Mouse (Mus musculus) urinary bladder, postnatal 10 days (tissue): ENCODE measurements around the gene Tnnc1.

ENCODE experiments used
- DNase-seq: peaks from one replicate; pipeline ENCODE4 v3.0.0; 2022; ENCODE audit warnings: low spot score

The Tnnc1 gene

DNA sequence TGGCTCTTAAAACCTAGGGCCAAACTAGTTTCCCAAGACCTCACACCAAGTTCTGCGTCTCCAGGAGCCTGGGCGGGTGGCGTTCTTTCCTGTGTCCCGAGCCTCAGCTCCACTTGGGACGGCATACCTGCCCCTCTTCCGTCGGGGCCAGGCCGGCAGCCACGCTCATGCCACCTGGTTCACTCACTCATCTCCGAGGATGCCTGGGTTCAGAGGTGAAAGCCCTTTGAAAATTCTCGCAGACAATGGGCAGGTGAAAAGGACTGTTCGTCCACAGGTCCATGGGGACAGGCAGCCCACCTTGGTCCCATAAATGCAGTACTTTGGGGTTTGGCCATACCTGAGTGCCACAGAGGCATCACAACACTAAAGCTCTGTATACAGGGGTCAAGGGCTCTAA, 23.9 kb upstream of the Tnnc1 start:
- no peak for DNase-seq

DNA sequence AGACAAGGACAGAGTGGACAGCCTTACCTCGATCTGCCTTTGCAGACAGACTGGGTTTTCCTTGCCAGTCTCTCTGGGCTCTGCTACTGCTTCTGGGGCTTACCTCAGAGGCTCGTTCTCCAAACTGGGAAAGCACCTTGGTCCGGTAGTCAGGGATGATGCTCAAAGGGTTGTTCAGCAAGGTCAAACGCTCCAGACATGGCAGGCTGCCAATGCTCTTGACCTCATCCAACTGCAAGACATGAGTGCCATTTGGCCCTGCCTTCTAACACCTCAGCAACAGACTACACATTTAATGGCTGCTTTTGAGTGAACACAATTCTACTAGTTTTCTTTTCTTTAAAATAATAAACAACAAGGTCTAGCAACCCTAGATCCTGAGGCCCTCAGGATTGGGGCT, 21.5 kb upstream of the Tnnc1 start:
- DNase-seq, result no peak

DNA sequence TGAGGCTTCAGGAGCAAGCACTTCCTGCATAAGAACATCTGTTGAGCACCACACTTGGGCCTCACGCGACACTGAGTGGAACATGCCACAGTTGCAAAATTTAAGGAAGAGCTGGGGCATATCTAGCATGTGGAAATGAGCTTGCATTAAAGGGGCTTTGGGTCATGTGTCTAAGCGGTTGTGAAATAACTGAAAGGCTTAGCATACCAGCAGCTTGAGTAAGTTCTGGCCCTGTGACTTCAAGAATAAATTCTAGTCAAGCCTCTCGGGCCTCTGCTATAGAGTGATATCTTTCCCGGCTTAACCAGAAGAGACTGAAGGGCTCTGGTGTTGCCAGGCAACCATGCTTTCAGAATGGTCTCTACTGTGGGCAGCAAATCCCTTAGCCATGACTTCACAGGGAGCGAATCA, 19.3 kb upstream of the Tnnc1 start:
- no peak for DNase-seq

DNA sequence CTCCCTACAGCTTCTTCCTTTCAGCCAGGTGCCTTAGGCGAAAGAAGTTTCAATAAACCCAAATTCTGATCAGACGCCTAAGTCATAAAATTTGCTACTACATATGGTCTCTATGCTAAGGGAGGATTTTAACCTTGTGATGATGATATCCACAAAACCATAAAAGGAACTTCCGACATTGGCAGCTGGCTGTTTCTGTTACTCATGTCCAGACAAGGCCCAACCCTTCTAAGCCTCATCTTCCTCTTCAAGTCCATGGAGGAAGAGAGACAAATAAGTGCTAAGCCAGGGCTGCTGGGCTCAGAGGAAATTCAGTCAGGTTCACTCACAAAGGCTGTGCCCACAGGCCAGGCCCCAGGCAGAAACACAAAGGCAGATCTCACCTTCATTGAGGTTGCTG, 18.8 kb upstream of the Tnnc1 start:
- DNase-seq, result no peak

DNA sequence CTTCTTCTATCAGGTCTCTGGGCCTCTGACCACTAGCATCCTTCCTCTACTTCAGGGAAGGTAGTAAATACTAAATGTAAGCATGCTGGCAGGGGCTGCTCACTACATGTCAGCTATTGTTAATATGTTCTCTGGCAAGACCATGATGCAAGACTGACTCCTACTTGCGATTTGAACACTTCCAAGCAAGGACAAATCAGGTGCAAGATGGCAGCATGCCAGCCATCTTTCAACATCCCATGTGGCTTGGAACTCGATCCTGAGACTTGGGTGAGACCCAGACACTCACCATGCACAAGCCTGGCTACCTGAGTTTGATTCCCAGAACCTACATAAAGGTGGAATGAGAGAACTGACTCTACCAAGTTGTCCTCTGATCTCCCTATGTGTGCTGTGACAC, 16.2 kb upstream of the Tnnc1 start:
- DNase-seq, result no peak

DNA sequence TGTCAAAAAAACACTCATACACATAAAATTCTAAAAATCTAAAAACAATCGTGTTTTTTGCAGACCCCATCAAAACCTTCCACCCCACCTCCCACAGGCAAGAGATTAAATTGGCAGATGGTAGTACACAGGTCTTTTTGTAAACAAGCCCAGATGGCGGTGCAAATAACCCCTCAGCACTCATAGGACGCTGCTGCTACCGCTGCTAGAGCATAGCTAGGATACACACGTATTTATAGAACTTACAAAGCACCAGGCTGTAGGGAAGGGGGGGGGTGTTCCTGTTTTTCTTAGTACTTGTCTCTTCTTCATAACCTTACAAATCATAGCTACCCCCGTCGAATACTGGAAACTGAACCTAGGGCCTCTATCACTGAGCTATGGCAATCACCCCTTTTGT, 14.3 kb upstream of the Tnnc1 start:
- DNase-seq, result no peak

DNA sequence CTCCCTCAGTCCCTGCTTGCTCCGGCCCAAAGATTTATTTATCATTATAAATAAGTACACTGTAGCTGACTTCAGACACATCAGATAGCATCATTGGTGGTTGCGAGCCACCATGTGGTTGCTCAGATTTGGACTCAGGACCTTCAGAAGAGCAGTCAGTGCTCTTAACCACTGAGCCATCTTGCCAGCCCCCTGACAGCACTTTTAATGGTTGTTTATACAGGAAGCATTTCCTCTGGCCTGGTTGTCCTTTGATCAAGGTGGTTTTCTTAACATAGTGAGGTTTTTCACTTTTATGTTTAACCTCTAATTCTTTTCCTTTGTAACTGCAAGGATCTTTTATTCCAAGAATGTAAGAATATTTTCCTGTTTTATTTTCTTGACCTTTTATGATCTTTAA, 13.7 kb upstream of the Tnnc1 start:
- DNase-seq, result no peak

DNA sequence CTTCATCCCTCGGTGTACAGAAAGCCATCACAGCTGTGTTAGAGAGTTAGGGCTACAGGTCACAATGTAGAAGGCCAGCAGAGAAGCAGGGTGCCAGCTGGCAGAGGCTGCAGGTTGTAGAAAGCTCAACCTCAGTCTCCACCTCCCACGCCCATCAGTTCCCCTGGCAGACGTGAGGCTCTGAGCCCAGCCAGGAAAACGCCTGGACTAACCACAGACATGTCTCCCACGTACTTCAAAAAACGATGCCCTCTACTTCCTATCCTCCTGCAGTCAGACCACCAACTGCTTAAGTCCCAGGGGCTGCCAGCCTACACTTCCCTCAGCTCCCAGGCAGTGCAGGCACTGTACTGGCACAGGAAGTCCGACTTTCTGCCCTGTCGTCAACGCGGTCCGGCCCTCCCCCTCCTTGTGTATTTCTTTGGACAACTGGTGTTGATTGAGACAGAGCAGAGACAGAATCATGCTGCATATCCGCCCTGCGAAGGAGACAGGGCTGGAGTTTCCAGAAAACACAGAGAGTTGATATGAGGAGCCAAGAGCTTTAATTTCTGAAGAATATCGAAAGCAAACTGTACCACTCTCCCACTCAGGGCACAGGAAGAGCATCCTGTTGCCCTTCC, 13.1 kb upstream of the Tnnc1 start:
- DNase-seq, result no peak

DNA sequence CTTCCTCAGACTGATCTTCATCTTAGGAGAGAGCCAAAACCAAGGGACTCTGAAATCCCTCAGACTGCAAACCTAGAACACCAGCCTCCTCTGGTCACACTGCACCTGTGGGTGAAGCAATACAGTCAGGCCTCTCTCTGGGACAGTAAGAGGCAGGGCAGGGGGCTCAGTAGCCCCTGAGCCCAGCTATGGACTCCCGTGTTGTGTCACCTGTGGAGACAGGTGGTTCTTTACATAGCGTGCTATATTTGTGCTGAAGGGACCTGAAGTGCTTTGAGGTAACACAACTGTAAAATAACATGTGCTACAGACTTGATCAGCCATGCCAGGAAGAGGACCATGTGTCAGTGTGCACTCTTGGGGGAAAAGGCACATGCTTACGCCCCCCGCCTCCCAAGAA, 12.6 kb upstream of the Tnnc1 start:
- no peak for DNase-seq

DNA sequence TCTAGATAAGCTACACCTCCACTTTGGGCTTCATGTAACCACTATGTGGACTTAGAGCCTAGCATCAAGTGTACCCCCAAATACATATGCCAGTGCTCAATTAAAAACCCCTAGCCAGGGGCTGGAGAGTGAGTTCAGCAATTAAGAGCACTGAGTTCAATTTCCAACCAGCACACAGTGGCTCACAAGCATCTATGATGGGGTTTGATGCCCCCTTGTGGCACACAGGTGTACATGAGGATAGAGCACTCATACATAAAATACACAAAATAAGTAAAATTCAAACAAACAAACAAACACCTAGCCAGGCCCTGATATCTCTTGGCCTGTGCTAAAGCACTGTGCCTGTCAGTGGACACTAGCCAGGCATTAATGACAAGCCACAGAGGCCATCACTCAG, 12.1 kb upstream of the Tnnc1 start:
- DNase-seq, result no peak

DNA sequence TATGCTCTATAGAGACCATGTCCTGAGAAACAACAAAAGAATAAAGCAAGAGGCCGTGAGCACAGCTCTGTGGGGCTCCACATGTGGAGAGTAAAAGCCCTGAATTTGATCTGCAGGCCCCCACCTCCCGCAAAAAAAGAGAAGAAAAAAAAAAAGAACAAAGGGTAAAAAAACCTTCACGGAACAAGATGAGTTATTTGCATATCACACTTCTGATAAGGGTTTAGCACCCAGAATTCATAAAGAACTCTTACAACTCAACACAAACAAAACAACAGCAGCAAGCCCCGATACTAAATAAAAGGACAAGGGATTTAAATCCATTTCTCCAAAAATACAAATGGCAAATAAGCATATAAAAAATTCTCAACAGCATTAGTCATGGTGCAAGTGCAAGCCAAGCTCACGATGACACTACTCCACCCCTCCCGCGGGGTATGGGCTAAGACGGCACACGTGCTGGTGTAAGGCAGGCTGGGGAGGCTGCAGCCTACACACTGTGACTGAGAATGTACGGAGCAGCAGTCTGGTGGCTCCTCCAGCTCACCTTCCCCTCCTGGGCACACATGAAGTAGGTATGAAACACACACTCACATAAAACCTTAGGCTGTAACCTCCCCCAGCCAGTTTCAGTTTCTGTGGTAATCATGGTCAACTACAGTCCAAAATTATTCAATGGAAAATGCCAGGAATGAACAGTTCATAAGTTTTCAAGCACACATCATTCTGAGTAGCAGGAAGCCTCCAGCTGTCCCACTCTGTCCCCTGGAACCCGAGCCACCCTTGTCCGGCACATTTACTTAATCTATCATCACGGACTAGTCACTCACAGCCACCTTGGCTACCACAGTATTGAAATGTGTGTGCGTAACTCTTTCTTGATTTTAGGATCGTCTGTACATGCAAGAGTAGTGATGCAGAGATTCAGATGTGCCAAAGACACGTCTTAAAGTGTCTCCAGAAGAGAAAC, 10.3 kb upstream of the Tnnc1 start:
- no peak for DNase-seq

DNA sequence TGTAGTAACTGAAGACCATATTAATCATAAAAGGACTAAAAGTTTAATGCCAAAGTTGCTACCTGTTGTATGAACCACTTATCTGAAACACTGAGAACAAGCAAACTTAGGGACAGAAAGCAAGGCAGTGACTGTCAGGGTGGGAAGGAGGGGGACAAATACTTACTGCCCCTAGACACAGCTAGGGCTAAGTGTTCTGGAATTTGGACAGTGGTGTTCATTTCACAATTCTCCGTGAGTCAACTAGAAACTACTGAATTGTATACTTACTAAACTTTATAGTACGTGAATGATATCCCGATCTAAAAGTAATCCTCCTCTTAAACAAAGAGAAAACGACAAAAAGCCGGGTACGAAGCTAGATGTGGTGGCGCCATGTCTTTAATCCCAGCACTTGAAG, 8.5 kb upstream of the Tnnc1 start:
- no peak for DNase-seq

DNA sequence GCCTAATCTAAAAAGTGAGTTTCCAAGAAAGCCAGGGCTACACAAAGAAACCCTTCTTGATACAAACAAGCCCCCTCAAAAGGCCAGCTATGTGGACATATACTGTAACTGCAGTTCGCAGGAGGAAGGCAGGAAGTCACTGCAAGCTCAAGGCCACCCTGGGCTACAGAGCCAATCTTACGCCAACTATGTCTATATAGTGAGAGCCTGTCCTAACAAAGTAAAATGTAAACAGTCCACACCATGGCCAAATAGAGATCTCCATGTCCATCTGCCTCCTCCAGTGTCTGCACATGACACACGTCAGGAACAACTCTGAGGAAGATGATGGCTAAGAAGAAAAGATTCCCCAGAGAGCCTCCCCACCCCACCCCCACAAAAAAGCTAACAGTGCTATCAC, 8.1 kb upstream of the Tnnc1 start:
- DNase-seq, result no peak

DNA sequence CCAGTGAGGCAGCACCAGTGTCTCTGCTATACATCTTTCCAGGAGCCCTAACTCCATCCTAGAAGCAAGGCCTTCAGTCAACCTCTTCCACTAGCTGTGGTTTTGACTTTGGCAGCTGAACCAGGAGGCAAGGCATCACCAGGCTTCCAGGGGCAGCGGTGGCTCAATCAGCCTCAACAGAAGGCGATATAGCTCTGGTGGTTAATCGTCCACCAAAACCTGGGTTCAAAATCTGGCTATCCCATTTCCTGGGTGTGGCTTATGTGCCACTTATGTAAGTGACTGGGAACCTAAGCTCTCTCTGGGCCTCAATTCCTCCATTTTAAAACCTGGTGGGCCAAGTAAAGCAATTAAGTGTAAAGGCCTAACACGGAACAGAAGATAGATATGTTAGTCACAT, 3.3 kb upstream of the Tnnc1 start:
- no peak for DNase-seq

DNA sequence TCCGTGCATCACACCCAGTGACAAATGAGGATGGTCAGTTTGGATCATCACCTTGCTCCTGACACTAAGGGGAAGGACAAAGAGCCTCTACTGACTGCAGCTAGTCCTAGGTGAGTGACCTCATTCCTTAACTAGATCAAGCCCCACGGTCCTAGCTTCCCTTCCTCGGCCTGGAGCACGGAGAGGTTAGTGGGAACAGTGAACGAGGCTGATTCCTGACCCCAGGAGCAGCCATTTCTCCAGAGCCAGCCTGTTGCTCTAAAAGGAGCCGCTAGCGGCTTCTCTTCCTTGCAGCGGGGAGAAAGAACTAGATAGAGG, 2.9 kb upstream of the Tnnc1 start:
- DNase-seq, result no peak

DNA sequence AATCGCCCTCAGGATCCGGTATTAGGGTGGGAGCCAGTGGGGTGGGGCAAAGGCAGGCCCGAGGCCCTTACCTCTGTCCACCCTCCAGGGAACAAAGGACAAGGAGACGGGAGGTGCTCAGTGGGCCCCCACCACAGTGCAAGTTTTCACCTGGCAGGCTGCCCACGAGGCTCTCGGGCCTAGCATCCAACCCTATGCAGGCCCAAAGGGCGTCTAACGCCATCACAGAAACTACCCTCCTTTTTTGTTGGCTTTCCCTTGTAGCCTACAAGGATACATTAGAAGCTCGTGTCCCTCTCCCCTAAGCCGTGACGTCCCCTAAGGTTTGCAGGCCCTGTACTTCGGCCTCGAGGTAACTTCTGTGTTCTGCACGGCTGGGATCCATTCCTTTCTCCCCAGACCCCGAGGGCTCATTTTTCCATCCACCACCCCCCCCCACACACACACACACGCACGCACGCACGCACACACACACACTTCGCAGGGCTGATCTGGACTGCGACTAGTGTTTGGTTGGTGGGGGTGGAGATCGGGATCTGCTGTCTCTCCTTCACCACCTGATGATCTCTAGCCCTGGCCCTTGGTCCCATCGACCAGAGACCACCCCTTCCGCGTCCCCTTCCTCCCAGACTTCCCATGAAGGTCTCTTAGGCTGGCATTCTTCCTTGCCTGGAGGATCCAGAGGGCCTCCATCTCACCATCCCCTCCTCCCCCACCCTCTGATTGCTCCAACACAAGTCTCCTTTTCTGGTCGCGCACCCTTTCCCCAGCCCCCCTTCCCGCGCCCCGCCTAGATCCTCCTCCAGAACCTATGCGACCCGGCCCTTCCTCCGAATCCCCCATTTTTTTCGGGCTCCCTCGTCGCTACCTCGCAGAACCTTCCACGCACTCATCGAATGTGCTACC, 2.3 kb upstream of the Tnnc1 start:
- no peak for DNase-seq

DNA sequence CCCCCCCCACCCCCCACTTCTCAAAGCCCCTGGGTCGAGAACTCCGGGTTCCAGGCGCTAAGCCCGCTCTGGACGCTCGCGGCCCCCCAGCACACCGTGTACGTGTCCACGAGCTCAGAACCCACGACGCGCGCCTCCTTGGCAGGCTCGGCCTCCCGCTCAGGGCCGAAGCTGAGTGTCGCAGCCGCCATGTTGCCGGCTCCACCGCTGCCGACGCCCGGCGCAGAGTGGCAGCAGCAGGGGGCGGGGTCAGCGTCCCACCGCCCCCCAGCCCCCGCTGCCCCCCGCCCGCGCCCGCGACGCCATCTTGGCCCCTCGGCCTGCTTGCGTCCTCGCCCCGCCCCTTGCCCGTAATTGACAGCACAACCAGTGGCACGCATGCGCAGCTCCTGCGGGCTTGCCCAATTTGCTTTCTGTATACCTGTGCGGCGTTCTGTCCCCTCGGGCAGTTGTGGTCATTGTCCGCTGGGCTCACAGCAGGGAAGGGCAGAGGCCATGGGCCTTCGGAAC, 1.6 kb upstream of the Tnnc1 start:
- peak; percentile 84 for DNase-seq

DNA sequence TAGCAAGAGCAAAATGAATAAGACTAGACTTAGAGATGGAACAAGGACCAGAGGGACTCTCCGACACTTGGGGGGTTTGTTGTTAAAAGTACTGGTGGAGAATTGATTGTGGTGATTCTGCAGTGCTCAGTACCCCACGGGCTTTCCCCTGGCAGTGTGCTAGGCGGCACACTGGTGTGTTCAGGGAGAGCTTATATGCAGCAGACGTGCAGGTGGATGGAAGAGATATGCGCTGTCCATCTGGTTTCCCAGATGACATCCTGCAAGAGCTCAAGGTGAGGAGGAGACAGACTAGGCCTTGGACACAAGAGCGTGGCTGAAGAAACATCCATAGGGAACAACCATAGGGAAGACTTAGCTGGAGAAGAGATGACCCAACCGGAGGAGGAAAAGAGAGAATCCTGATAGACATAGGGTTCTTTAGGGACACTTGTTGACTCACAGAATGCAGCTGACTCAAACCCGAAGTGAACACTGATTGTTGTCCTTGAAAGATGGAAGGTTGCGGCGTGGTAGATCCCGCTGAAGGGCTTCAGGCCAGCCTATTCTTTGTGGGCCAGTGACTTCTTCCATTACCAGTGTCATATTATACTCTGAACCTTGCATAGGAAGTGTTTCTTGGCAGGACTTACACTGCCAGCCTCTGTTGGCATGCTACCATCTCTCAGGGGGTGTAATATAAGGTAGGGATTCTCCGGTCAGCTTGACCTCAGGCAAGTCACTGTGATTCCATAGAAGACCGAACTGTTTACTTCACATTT, 862 bp upstream of the Tnnc1 start:
- DNase-seq, result no peak

DNA sequence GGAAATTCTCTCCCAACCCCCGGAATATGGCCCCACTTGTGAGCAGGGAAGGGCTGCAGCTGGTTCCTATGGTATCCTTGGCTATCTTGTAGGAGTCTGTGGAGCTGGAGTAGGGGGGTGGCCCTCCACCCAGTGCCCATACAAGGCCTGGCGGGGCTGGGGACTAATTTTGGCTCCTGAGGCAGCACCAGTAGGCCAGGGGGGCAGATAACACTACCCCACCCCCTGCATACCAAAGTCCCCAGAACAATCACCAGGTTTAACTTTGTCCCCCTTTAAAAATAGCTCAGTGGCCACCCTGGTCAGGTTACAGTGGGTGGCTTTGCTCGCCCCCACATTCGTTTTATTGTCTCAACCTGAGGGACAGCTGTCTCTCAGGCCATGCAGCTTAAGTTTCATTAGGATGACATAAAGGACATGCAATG, 1.0 kb downstream of the Tnnc1 start:
- no peak for DNase-seq

DNA sequence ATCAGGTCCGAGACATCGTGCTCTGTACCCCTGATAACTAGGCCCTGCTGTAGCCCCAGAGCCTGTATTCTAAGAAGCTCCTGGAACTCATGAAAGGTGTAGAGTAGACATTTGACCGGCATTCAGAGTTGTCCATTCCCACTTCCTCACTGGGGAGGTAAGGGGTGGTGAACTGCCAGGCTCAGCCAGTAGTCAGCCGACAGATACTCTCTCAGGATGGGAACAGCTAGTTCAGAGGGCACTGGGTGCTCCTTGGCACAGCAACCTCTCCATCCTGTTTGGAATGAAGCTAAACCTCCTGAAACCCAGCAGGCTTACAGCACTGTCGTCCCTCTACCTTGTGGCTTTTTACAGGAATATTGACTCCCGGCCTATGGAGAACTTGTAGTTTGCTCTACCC, 3.7 kb downstream of the Tnnc1 start:
- DNase-seq, result no peak

DNA sequence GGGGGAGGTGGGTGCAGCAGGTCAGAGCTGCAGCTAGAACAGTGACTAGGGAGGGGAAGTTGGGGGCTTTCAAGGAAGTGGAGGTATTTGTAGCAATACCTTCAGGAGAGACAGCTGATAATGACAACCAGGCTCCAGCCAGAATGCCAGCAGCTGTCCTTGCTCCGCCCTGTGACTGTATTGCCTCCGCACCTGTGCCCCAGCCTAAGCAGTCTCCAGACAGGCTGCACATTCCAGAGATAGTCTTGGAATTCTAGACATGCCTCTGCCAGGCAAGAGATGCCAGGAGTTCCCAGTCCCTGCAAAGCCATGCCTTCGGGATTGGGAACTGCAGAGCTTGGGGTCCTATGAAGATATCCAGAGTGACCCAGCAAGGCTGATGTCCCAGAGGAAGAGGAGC, 4.4 kb downstream of the Tnnc1 start:
- DNase-seq, result no peak

DNA sequence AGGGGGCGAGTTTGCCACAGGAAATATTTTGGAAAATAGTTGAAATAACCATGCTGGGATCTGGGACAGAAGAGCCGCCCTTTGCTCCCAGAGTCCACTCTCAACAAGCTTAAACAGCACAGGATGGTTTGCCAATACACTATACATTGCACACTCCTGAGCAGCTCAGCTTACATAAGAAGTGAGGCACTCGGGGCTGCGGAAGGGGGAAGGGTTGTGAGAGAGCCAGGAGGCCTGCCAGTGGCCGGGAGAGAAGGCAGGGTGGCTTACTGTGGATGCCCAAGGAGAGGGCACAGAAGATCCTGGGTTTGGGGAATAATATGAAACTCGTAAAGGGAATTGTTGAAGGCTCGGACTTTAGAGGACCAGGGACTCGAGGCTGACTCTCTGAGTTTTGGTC, 5.8 kb downstream of the Tnnc1 start:
- no peak for DNase-seq
